Mouse (Mus musculus) G1E (cell line): ENCODE measurements around the gene Lrrc37a.

Experiments used
- CTCF ChIP-seq: IDR thresholded peaks from 2 replicates; pipeline ENCODE4 v1.5.1; 2012; ENCODE audit warnings: low read depth, low read length, inconsistent platforms, mixed read lengths
- TAL1 ChIP-seq: conservative IDR thresholded peaks from 2 replicates; pipeline ENCODE4 v1.6.1; 2012; ENCODE audit warnings: low read depth, low read length, inconsistent platforms, mixed read lengths

- TF ChIP-seq CTCF: peak; percentile 90
- no peak for TF ChIP-seq TAL1
These were observed 102.2 kb downstream of the Lrrc37a start for GRCm38 (mm10) chr11:103402198-103402597.
